Mouse (Mus musculus) lung, embryonic 15.5 days (tissue): ENCODE measurements around the gene Bcat2. TPM values are rescaled to one million over a fixed set of nuclear protein-coding genes. Genes with fewer than 3 reads are reported as not detected.
"Not testable (repeated sequence)": the region's sequence is repeated elsewhere in the genome, so short reads cannot be mapped to it uniquely, and the experiment has no call there.

ENCODE experiments used
- ATAC-seq: fragments of 200-750 bp; cut with Nextera tagmentation; 2 replicates; pipeline ENCODE4 v1.8.0; 2017; ENCODE audit warnings: moderate number of reproducible peaks, borderline replicate concordance; ENCODE audit not compliant: low FRiP score, low TSS enrichment; ENCODE audit errors: extremely low read depth
- H3K27ac ChIP-seq: fragments of 300-500 bp; sonication (generic); 2 replicates; pipeline ENCODE4 v1.5.1; 2015; ENCODE audit warnings: moderate library complexity, mild to moderate bottlenecking, inconsistent platforms
- H3K27me3 ChIP-seq: fragments of 300-500 bp; sonication (generic); 2 replicates; pipeline ENCODE4 v1.6.1; 2015; ENCODE audit warnings: inconsistent platforms
- H3K36me3 ChIP-seq: fragments of 300-500 bp; sonication (generic); 2 replicates; pipeline ENCODE4 v1.6.1; 2015; ENCODE audit warnings: inconsistent platforms
- H3K4me1 ChIP-seq: fragments of 300-500 bp; sonication (generic); 2 replicates; pipeline ENCODE4 v1.6.1; 2015; ENCODE audit warnings: inconsistent platforms
- H3K4me2 ChIP-seq: fragments of 300-500 bp; sonication (generic); 2 replicates; pipeline ENCODE4 v1.6.1; 2015; ENCODE audit warnings: inconsistent platforms, mild to moderate bottlenecking, moderate library complexity
- H3K4me3 ChIP-seq: fragments of 300-500 bp; sonication (generic); 2 replicates; pipeline ENCODE4 v1.5.1; 2015; ENCODE audit warnings: mild to moderate bottlenecking, inconsistent platforms
- H3K9ac ChIP-seq: fragments of 300-500 bp; sonication (generic); 2 replicates; pipeline ENCODE4 v1.6.1; 2015; ENCODE audit warnings: inconsistent platforms
- H3K9me3 ChIP-seq: fragments of 300-500 bp; sonication (generic); 2 replicates; pipeline ENCODE4 v1.6.1; 2016; ENCODE audit warnings: inconsistent platforms
- WGBS: fragments of 180-500 bp; shearing (Covaris S2); methylation state at CpG from one replicate; pipeline ENCODE4 v1.1.7; 2015; 5-methylcytosine and 5-hydroxymethylcytosine counted together
- polyA plus RNA-seq: library from polyadenylated mRNA; unstranded; fragments of >200 nt; fragmentation: Nextera tagmentation; extraction: Ambion mirVana; gene quantifications from 2 replicates; pipeline ENCODE4 v1.2.1, GENCODE M21; 2015

The Bcat2 gene
- polyA plus RNA-seq: 57.7 and 62.5 TPM in 2 replicates

- H3K4me1 ChIP-seq: peaks cover 29% of the 10 kb centered on the region
- H3K4me2 ChIP-seq: peak within 1 kb of the TSS; percentile 80
- peak within 1 kb of the TSS; percentile 84 for H3K9ac ChIP-seq
- H3K36me3 ChIP-seq: 0 out of 2 replicates have a peak, but pooled peaks cover under 1% of the 10 kb centered on the region
- peak within 1 kb of the TSS; percentile 95 for H3K27ac ChIP-seq
- H3K4me3 ChIP-seq: peak within 1 kb of the TSS; percentile 69
- H3K27me3 ChIP-seq: no peaks in the 10 kb centered on the region
- WGBS: 0% methylated on average over 40 of the region's 42 CpGs
- H3K9me3 ChIP-seq: no peaks in the 10 kb centered on the region
- peak; percentile 62 for ATAC-seq
Observed at GRCm38 (mm10) chr7:45570103-45570741, at the start of gene Bcat2. Gene Bcat2, plus strand, starts transcription at chr7:45570153.

- Histone ChIP-seq H3K4me1 (peaks cover 35% of the 10 kb centered on the region), H3K4me2 (no peak overlapping the region), H3K36me3 (peaks cover 4% of the 10 kb centered on the region; the same call in 1 of the 2 replicates), H3K4me3 (no peak overlapping the region), H3K27ac (no peak overlapping the region), H3K9ac (no peak overlapping the region), H3K27me3 (no peaks in the 10 kb centered on the region), H3K9me3 (no peaks in the 10 kb centered on the region)
- no peak for ATAC-seq
- 84% methylated on average over 7 of the region's 7 CpGs for WGBS
Observed at GRCm38 (mm10) chr7:45520605-45521004, 49.3 kb upstream of the Bcat2 start.

- peaks cover 36% of the 10 kb centered on the region for H3K4me1 ChIP-seq
Observed at GRCm38 (mm10) chr7:45521728-45522184, 48.2 kb upstream of the Bcat2 start.

GRCm38 (mm10) chr7:45522194-45522752 lies 47.7 kb upstream of the Bcat2 start:
- WGBS: 51% methylated on average over 16 of the region's 16 CpGs
- Histone ChIP-seq H3K4me1 (peaks cover 39% of the 10 kb centered on the region), H3K27me3 (no peaks in the 10 kb centered on the region), H3K36me3 (peaks cover 4% of the 10 kb centered on the region; the same call in 1 of the 2 replicates), H3K9ac (peak overlapping the region; percentile 63), H3K9me3 (no peaks in the 10 kb centered on the region), H3K4me3 (peak overlapping the region; percentile 61), H3K27ac (0 out of 2 replicates have a peak overlapping the region, but pooled peaks have one; percentile 93), H3K4me2 (peak overlapping the region; percentile 64)
- ATAC-seq: no peak

More at GRCm38 (mm10) chr7:45521728-45522184, 48.2 kb upstream of the Bcat2 start:
- WGBS: under 1% methylated on average over 28 of the region's 28 CpGs
- Histone ChIP-seq H3K27ac (peak overlapping the region; percentile 93), H3K9me3 (no peaks in the 10 kb centered on the region), H3K4me3 (peak overlapping the region; percentile 61), H3K36me3 (peaks cover 4% of the 10 kb centered on the region; the same call in 1 of the 2 replicates), H3K4me2 (peak overlapping the region; percentile 64), H3K9ac (peak overlapping the region; percentile 63), H3K27me3 (no peaks in the 10 kb centered on the region)
- peak; percentile 64 for ATAC-seq

GRCm38 (mm10) chr7:45522957-45523676 lies 46.8 kb upstream of the Bcat2 start:
- Histone ChIP-seq H3K4me2 (0 out of 2 replicates have a peak overlapping the region, but pooled peaks have one; percentile 9), H3K4me1 (peaks cover 39% of the 10 kb centered on the region), H3K27ac (no peak overlapping the region), H3K9me3 (no peaks in the 10 kb centered on the region), H3K9ac (no peak overlapping the region), H3K4me3 (0 out of 2 replicates have a peak overlapping the region, but pooled peaks have one; percentile 8), H3K36me3 (peaks cover 4% of the 10 kb centered on the region; the same call in 1 of the 2 replicates), H3K27me3 (no peaks in the 10 kb centered on the region)
- WGBS: 72% methylated on average over 18 of the region's 18 CpGs
- ATAC-seq: no peak

GRCm38 (mm10) chr7:45523678-45524170 lies 46.2 kb upstream of the Bcat2 start:
- Histone ChIP-seq H3K9me3 (no peaks in the 10 kb centered on the region), H3K4me2 (0 out of 2 replicates have a peak overlapping the region, but pooled peaks have one; percentile 9), H3K9ac (no peak overlapping the region), H3K4me1 (peaks cover 39% of the 10 kb centered on the region), H3K27me3 (no peaks in the 10 kb centered on the region), H3K27ac (no peak overlapping the region), H3K36me3 (peaks cover 4% of the 10 kb centered on the region; the same call in 1 of the 2 replicates), H3K4me3 (0 out of 2 replicates have a peak overlapping the region, but pooled peaks have one; percentile 8)
- no peak for ATAC-seq
- WGBS: 81% methylated on average over 13 of the region's 13 CpGs

GRCm38 (mm10) chr7:45524841-45525621 lies 44.9 kb upstream of the Bcat2 start:
- H3K9ac ChIP-seq: peak overlapping the region; percentile 92
- peaks cover 46% of the 10 kb centered on the region for H3K4me1 ChIP-seq
- H3K27me3 ChIP-seq: no peaks in the 10 kb centered on the region
- 9% methylated on average over 12 of the region's 12 CpGs for WGBS
- H3K27ac ChIP-seq: peak overlapping the region; percentile 85
- no peaks in the 10 kb centered on the region for H3K9me3 ChIP-seq
- H3K4me2 ChIP-seq: peak overlapping the region; percentile 71
- peak overlapping the region; percentile 84 for H3K4me3 ChIP-seq
- H3K36me3 ChIP-seq: peaks cover 4% of the 10 kb centered on the region; the same call in 1 of the 2 replicates
- no peak for ATAC-seq

GRCm38 (mm10) chr7:45525809-45526473 lies 44.0 kb upstream of the Bcat2 start, which contains the start of the genes Ppp1r15a and Plekha4:
Gene Ppp1r15a, minus strand, starts transcription at chr7:45526268.
Gene Plekha4, plus strand, starts transcription at chr7:45526330.
- WGBS: under 1% methylated on average over 54 of the region's 54 CpGs
- Histone ChIP-seq H3K4me3 (peak within 1 kb of the TSS; percentile 84), H3K4me1 (peaks cover 55% of the 10 kb centered on the region), H3K9ac (peak within 1 kb of the TSS; percentile 92), H3K36me3 (peaks cover 4% of the 10 kb centered on the region; the same call in 1 of the 2 replicates), H3K4me2 (peak within 1 kb of the TSS; percentile 71), H3K27me3 (no peaks in the 10 kb centered on the region), H3K27ac (peak within 1 kb of the TSS; percentile 85), H3K9me3 (no peaks in the 10 kb centered on the region)
- ATAC-seq: peak; percentile 75

- peak overlapping the region; percentile 92 for H3K9ac ChIP-seq
Observed at GRCm38 (mm10) chr7:45526474-45527120, 43.4 kb upstream of the Bcat2 start.

GRCm38 (mm10) chr7:45527169-45527568 lies 42.8 kb upstream of the Bcat2 start:
- H3K9me3 ChIP-seq, H3K9ac ChIP-seq, ATAC-seq, H3K36me3 ChIP-seq, H3K4me2 ChIP-seq, H3K27me3 ChIP-seq: not testable (repeated sequence)
- 91% methylated on average over 6 of the region's 6 CpGs for WGBS
- peak overlapping the region; percentile 85; the same call in 1 of the 2 replicates for H3K27ac ChIP-seq
- H3K4me3 ChIP-seq: 0 out of 2 replicates have a peak overlapping the region, but pooled peaks have one; percentile 84
- peaks cover 48% of the 10 kb centered on the region for H3K4me1 ChIP-seq

More at GRCm38 (mm10) chr7:45526474-45527120, 43.4 kb upstream of the Bcat2 start:
- peak overlapping the region; percentile 71 for H3K4me2 ChIP-seq
- peak overlapping the region; percentile 84 for H3K4me3 ChIP-seq
- peaks cover 4% of the 10 kb centered on the region; the same call in 1 of the 2 replicates for H3K36me3 ChIP-seq
- no peak for ATAC-seq
- WGBS: 18% methylated on average over 7 of the region's 7 CpGs
- H3K4me1 ChIP-seq: peaks cover 50% of the 10 kb centered on the region
- no peaks in the 10 kb centered on the region for H3K9me3 ChIP-seq
- peak overlapping the region; percentile 85 for H3K27ac ChIP-seq
- H3K27me3 ChIP-seq: no peaks in the 10 kb centered on the region
